Mouse (Mus musculus): ENCODE measurements at regions not wholly inside any gene's neighbourhood (a gene's known extent, or its start where the extent isn't known, plus 50 kb on each side); places are given as distances from the start of the nearest gene placed in this dataset.

GRCm38 (mm10) chr15:67301024-67301423 lies 800.3 kb upstream of the Lrrc6 start:
- no peak for DNase-seq (ENCODE audit: low spot score)

DNA sequence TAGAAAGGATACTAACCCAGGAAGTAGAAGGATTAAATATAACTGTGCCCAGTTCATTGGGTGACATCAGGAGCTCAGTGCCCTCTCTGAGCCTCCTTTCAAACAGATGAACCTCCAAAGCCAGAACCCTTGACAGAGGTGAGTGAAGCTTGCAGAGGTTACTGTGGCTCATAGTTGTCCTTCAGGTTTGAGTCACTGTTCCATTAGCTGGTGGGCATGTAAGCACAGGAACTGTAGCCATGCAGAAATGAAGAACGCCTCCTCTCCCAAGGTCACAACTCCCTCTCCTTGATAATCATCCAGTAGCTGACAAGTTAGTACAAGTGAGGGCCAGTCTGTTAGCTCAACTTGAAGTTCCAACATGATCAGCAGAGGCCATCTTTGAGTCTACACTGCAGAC lies 794.1 kb upstream of the Lrrc6 start:
- DNase-seq (ENCODE audit: low spot score): no peak

- DNase-seq (ENCODE audit: low spot score): peak; percentile 9
Measured at GRCm38 (mm10) chr15:67289749-67290148, 789.0 kb upstream of the Lrrc6 start.

DNA sequence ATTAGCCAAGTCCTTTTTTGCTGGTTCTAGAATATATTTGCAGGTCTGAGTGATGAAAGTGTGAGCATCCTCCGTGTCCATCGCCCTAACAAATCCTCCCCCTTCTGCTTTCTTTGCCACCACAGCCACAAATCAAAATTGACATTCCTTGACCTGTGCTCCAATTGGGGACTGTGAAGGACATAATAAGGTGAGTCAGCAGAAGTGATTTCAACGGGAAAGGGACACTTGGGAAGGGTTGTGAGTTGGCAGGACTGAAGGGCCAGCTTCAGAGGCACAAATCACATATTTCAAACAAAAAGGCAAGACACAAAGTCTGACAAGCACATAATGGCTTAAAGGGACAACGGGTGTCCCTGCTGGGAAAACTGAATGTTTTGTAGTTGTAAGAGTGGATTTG lies 784.2 kb upstream of the Lrrc6 start:
- DNase-seq (ENCODE audit: low spot score): no peak

DNA sequence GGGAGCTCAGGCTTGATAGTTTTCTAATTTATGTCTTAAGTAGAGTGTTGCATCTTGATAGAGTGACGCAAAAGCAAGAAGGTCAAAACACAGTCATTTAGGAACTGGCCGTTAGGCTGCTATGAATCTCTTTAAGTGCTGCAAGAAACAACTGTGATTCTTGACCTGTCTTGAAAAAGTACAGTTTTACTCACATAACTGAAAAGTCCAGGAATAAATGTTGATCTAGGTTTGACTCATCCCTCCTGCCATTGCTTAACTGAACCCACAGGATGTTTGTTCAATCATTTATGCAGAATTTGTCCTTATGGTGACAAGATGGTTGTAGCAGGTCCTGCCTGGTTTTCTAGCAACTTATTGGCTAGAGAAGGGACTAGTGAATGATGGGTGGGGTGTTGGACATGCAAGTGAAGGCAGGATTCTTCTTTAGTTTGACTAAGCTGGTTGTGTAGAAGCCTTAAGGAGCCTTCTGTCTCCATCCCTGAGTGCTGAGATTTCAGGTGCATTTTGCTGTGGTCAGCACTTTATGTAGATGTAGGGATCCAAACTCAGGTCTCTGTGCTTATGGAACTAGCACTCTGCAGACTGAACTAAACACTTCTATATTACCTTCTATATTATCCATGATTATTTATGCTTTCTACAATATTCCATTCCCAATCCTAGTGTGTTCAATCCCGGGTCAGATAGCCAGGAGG lies 782.7 kb upstream of the Lrrc6 start:
- DNase-seq (ENCODE audit: low spot score): no peak

GRCm38 (mm10) chr15:67278869-67279268 lies 778.2 kb upstream of the Lrrc6 start:
- DNase-seq (ENCODE audit: low spot score): no peak

DNA sequence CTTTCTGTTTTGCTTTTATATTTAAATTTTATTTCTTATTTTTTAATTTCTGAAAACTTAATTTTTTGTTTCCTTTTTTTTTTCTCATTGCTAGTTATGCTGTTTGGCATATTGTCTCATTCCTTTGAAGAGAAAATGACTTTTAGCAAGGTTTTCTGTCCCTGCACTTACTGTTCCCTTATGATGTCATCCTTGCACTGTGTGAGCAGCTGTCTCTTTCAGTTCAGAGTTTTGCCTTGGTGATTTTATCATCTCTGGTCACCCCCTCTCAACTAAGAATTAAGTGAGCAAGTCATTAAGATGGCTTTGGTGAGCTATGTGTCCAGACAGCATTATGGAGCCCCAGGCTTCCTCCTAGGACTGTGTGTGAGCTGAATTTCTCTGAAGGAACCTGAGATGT lies 774.3 kb upstream of the Lrrc6 start:
- no peak for DNase-seq (ENCODE audit: low spot score)

DNA sequence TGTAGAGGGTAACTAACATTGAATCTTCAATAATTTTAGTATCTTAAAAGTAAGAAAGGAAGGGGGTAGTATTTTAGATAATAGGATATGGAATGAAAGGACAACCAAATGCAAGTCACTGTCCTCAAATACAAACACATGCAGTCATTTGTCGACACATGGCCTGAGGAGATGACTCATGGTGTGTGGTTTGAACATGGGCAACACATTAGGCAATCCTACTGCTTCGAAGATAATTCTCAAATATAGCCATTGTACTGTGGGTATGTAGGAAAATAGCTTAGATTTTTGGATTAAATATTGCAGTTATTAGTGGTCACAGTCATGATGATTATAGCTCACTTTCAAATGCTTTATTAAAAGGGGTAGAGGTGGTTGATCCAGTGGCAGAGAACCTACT lies 771.7 kb upstream of the Lrrc6 start:
- no peak for DNase-seq (ENCODE audit: low spot score)

GRCm38 (mm10) chr15:67263723-67264122 lies 763.0 kb upstream of the Lrrc6 start:
- DNase-seq (ENCODE audit: low spot score): no peak

DNA sequence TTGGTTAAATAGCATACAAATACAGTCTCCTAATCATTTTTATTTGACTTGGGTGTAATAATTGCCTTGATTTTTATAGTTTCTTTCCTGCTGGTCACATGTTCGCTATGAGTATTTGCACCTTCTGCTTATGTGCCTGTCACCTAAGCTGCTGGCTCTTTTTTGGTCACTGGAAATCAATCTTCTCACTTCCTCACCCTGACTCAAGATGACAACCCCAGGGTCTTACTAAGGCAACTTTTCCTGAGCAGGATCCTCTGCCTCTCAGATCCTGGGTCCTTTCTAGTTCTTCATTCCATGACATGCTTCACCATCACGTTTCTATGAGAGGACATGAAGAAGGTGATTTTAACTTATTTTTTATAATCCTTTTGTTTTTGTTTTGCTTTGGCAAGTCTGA lies 762.6 kb upstream of the Lrrc6 start:
- no peak for DNase-seq (ENCODE audit: low spot score)

- no peak for DNase-seq (ENCODE audit: low spot score)
Measured at GRCm38 (mm10) chr15:67262269-67262668, 761.6 kb upstream of the Lrrc6 start.

- DNase-seq (ENCODE audit: low spot score): no peak
Measured at GRCm38 (mm10) chr15:67260666-67261065, 760.0 kb upstream of the Lrrc6 start.

GRCm38 (mm10) chr15:67249147-67249546 lies 748.4 kb upstream of the Lrrc6 start:
- DNase-seq (ENCODE audit: low spot score): no peak

GRCm38 (mm10) chr15:67248471-67248870 lies 747.8 kb upstream of the Lrrc6 start:
- no peak for DNase-seq (ENCODE audit: low spot score)

DNA sequence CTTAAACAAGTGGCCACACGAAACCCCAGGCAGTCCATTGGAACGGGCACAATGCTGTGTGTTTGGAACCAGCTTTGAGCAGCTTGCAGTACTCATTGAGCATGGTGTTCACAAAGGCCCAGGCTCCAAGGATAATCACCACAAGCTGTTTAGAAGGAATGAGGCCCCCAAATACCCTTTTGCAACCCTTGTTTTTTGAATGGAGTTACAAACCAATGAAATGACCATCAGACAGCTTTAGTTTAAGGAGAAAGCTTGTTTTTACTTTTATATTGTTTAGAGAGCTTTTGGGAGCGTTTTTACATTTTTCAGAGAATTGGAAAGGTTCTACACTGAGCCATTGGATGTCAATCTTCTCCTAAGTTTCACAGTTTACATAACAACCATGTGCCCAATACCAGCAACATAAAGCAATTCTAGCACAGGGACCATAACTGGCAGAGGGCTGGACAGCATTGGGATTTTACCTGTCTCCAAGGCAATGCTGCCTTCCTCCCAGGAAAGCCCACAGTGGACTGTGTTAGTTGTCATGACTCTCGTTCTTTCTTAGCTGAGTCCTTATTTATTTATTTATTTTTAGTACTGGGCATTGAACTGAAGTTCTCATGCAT lies 745.1 kb upstream of the Lrrc6 start:
- DNase-seq (ENCODE audit: low spot score): no peak

DNA sequence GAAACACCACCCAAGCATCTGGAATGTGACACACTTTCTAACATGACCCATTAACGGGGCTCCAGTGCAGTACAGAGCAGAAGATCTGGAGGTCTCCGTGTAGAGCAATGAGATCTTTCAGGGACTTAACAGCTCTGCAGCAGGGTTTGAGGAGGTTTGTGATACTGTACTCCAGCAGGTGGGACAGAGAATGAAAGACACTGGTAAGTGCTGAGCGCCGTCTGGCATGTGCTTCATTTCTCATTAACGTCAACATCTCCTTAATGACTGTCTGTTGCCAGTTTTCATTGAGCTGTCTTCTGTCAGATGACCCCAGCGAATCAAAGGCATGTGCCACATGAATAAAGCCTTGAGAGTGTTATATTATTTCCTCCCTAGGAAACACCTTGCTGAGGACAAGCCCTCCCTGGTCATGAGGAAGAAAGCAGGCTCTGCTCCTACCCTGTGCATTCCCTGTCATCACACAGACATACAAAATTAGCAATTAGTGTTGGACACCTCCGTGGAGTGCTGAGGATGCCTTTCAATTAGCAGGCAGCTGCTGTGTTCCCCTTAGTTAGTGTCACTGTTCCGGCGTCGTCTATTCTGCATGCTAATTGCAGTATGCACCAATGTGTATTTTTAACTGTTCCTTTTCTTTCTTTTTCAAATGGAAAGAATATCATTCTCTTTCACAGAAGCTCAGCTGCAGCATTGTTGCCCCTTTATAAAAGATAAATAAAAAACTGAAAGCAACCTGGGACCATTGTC lies 744.4 kb upstream of the Lrrc6 start:
- DNase-seq (ENCODE audit: low spot score): no peak

DNA sequence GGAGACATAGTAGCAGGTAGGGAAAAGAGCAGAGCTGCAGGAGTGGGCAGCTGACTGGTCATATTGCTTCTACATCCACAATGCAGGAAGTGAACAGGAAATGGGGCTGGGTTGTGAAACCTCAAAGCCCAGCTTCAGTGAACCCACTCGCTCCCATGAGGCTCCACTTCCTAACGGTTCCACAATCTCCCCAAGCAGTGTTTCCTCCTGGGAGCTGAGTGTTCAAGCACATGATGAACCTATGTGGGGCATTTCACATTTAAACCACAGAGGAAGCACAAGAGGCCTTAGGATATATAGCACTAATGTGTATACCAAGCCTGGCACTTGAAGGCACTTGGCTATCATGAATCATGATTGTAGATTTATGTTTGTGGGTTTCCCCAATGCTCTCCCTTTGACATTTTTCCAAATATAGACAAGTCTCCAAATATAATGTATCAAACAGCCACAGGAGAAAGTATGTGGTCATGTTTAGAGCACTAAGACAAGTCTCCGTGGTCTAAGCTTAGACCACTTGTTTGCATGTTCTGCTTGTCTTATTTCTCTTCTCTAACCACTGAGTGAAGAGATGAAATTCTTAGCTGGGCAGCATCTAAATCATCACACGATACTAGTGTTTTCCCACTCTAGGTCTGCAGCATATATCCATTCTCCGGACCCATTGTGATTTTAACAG lies 734.5 kb upstream of the Lrrc6 start:
- no peak for DNase-seq (ENCODE audit: low spot score)

- no peak for DNase-seq (ENCODE audit: low spot score)
Measured at GRCm38 (mm10) chr15:67229359-67229758, 728.6 kb upstream of the Lrrc6 start.

- DNase-seq (ENCODE audit: low spot score): no peak
Measured at GRCm38 (mm10) chr15:67228633-67229032, 727.9 kb upstream of the Lrrc6 start.

GRCm38 (mm10) chr15:67227456-67228164 lies 726.9 kb upstream of the Lrrc6 start:
- no peak for DNase-seq (ENCODE audit: low spot score)

- no peak for DNase-seq (ENCODE audit: low spot score)
Measured at GRCm38 (mm10) chr15:67226900-67227299, 726.2 kb upstream of the Lrrc6 start.

Measured in spleen, adult 12 weeks (tissue).